Mouse (Mus musculus): ENCODE results near the gene Lhfp. TPM values are rescaled to one million over a fixed set of nuclear protein-coding genes. Genes with fewer than 3 reads are reported as not detected.

Gene Lhfp
- polyA plus RNA-seq, 1 experiment from 2014 or later = 59.4 TPM

DNA sequence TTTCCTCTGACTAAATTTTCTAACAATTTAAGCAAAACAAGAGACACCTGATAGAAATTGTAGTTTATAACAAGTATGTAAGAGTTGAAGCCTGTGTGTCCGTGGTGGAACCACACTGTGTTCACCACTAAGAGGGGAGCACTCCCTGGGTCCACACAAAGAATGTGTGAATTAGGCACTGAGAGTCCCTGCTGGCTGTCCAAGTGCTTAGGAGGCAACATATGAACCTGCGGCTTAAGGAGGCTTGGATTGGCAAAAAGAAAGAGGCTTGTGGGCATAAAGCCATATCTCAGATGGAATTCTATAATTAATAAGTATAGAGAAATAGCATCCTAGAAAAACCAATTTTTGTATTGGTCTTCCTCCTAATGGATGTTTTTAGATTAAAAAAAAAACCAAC lies 104.2 kb downstream of the Lhfp start:
- 61% methylated on average over 2 of the region's 2 CpGs for WGBS

DNA sequence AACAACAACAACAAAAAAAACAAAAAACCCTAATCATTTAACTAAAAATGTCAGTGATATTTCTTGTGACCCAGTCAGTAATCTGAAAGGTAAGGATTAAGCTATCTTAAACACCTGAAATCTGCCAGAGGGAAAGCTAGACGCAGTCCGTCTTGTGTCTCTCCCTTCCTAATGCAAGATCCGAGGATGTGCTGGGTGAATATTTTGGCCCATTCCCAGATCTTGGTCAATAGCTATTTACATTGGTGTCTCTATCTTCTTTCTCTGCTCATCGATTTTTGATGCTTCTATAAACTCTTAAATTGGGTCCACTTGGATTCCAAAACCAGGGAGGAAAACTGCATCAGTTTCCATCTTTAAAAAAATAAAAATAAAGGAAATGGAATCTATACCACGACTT lies 104.6 kb downstream of the Lhfp start:
- H3K27ac ChIP-seq = no peak overlapping the region
- no peak overlapping the region for H3K9ac ChIP-seq
- H3K27me3 ChIP-seq (replicated peaks) = no peaks in the 10 kb centered on the region
- no peaks in the 10 kb centered on the region for H3K4me1 ChIP-seq
- 80% methylated on average over 5 of the region's 5 CpGs for WGBS
- no peak overlapping the region for H3K4me2 ChIP-seq
- H3K4me3 ChIP-seq (replicated peaks) = no peak overlapping the region
- no peaks in the 10 kb centered on the region for H3K36me3 ChIP-seq
- H3K9me3 ChIP-seq = no peaks in the 10 kb centered on the region
- no peak for ATAC-seq (ENCODE audit: insufficient read depth, low FRiP score, low read depth)

More for the DNA sequence above, 104.2 kb downstream of the Lhfp start:
- H3K4me2 ChIP-seq = no peak overlapping the region
- H3K4me3 ChIP-seq (replicated peaks) = no peak overlapping the region
- no peaks in the 10 kb centered on the region for H3K27me3 ChIP-seq (replicated peaks)
- no peaks in the 10 kb centered on the region for H3K4me1 ChIP-seq
- H3K9ac ChIP-seq = no peak overlapping the region
- H3K9me3 ChIP-seq = no peaks in the 10 kb centered on the region
- no peak for ATAC-seq (ENCODE audit: insufficient read depth, low FRiP score, low read depth)
- H3K27ac ChIP-seq = no peak overlapping the region
- no peaks in the 10 kb centered on the region for H3K36me3 ChIP-seq

DNA sequence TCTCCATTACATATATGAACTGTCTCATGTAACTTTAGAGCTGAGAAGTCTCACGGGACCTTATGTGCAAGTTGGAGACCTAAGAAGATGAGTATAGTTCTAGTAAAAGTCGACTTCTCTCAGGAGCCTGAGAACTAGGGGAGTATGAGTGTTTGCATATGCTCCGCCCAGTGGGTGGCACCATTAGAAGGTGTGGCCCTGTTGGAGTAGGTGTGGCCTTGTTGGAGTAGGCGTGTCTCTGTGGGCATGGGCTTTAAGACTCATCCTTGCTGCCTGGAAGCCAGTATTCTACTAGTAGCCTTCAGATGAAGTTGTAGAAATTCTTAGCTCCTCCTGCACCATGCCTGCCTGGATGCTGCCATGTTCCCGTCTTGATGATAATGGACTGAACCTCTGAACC lies 105.7 kb downstream of the Lhfp start:
- Histone ChIP-seq H3K4me3 (replicated peaks) (no peak overlapping the region), H3K27ac (no peak overlapping the region), H3K4me2 (no peak overlapping the region), H3K9ac (no peak overlapping the region), H3K36me3 (no peaks in the 10 kb centered on the region), H3K27me3 (replicated peaks) (no peaks in the 10 kb centered on the region), H3K4me1 (no peaks in the 10 kb centered on the region), H3K9me3 (no peaks in the 10 kb centered on the region)
- no peak for ATAC-seq (ENCODE audit: insufficient read depth, low FRiP score, low read depth)
- WGBS = 85% methylated on average over 5 of the region's 5 CpGs

DNA sequence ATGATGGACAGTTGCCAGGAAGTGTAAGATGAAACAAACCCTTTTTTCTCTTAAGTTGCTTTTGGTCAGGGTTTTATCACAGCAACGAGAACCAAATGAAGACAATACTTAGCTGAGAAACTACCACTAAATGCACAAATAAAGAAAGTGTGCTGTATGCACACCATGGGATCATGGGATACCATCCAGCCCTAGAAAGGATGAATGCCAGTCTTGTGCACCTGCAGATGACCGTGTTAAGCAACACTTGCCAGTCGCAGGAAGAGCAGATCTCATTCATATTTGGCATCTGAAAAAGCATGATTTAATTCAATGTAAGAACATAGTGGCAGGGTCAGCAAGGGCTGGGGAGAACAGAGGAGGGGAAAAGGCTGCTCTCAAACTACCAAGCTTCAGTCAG lies 107.4 kb downstream of the Lhfp start:
- H3K9ac ChIP-seq = no peak overlapping the region
- WGBS = 77% methylated on average over 3 of the region's 3 CpGs
- no peak overlapping the region for H3K27ac ChIP-seq
- H3K4me3 ChIP-seq (replicated peaks) = no peak overlapping the region
- no peaks in the 10 kb centered on the region for H3K27me3 ChIP-seq (replicated peaks)
- no peaks in the 10 kb centered on the region for H3K4me1 ChIP-seq
- no peaks in the 10 kb centered on the region for H3K9me3 ChIP-seq
- no peak overlapping the region for H3K4me2 ChIP-seq
- no peaks in the 10 kb centered on the region for H3K36me3 ChIP-seq
- ATAC-seq (ENCODE audit: insufficient read depth, low FRiP score, low read depth) = no peak

DNA sequence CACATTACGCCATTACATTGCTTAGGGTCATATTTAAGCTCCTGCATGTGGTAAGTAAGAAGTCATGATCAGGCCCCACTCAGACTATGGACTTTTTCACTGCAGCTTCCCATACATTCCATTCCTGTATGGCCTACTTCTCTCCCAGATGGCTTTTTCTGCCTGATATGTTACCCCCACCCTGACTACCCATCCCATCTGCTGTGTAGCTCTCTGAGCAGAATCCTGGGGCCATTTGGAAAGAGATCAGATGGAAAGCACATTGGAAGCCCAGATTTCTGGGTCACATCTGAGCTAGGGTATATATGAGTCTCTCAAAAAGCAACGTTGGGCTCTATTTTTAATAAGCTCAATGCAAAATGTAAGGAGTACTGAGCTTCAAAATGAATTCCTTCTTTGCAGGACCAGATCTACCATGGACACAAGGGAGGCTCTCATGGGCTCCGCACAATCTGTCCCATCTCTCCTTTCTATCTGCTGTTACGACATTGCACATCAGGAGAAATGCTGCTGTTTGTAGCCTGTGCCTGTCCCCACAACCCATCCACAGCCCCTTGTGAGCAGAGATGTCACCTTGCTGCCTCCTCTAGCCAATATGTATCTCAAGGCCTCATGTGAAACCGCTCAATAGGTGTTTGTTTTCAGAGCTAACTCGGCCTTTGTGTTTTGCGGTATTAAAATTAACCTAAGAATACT lies 108.4 kb downstream of the Lhfp start:
- Histone ChIP-seq H3K36me3 (no peaks in the 10 kb centered on the region), H3K4me3 (replicated peaks) (no peak overlapping the region), H3K9ac (no peak overlapping the region), H3K27me3 (replicated peaks) (no peaks in the 10 kb centered on the region), H3K27ac (no peak overlapping the region), H3K9me3 (no peaks in the 10 kb centered on the region), H3K4me1 (no peaks in the 10 kb centered on the region), H3K4me2 (no peak overlapping the region)
- no peak for ATAC-seq (ENCODE audit: insufficient read depth, low FRiP score, low read depth)
- 93% methylated on average over 7 of the region's 7 CpGs for WGBS

DNA sequence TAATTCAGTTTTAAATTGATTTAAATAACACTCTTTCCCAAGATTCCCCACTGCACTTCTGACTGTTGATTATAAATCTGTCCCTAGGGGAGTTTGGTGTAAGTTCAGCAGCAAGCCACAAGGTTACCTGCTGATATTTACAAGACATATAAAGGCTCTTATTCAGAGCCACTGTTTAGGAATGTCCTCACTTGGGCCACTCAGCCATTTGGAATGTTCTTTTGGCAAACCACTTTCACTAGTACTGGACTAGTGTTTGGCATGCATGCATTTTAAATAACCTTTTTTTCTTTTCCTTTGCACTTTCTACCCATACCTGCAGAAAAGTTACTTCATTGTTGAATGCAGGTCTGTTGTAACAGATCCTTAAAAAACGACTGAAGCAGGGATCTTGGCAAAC lies 109.8 kb downstream of the Lhfp start:
- Histone ChIP-seq H3K9me3 (no peaks in the 10 kb centered on the region), H3K4me3 (replicated peaks) (no peak overlapping the region), H3K27me3 (replicated peaks) (no peaks in the 10 kb centered on the region), H3K36me3 (no peaks in the 10 kb centered on the region), H3K9ac (no peak overlapping the region), H3K4me1 (no peaks in the 10 kb centered on the region), H3K27ac (no peak overlapping the region), H3K4me2 (no peak overlapping the region)
- no peak for ATAC-seq (ENCODE audit: insufficient read depth, low FRiP score, low read depth)
- WGBS = 43% methylated on average over 1 of the region's 1 CpGs

DNA sequence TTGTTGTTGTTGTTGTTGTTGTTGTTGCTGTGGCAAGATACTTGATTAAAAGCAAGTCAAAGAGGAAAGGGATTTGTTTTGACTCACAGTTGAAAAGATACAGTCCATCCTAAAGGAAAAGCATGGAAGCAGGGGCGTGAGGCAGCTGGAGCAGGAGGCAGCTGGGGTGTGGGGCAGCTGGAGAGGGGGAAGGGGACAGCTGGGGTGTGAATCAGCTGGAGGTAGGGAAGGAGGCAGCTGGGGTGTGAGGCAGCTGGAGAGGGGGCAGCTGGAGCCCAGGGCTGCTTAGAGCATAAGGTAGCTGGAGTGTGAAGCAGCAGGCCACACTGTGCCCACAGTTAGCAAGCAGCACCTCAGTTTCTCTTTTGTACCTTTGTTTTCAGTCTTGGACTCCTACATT lies 110.3 kb downstream of the Lhfp start:
- ATAC-seq (ENCODE audit: insufficient read depth, low FRiP score, low read depth) = no peak
- Histone ChIP-seq H3K27me3 (replicated peaks) (no peaks in the 10 kb centered on the region), H3K9ac (no peak overlapping the region), H3K4me1 (no peaks in the 10 kb centered on the region), H3K9me3 (no peaks in the 10 kb centered on the region), H3K27ac (no peak overlapping the region), H3K4me2 (no peak overlapping the region), H3K36me3 (no peaks in the 10 kb centered on the region), H3K4me3 (replicated peaks) (no peak overlapping the region)
- WGBS = 90% methylated on average over 1 of the region's 1 CpGs

DNA sequence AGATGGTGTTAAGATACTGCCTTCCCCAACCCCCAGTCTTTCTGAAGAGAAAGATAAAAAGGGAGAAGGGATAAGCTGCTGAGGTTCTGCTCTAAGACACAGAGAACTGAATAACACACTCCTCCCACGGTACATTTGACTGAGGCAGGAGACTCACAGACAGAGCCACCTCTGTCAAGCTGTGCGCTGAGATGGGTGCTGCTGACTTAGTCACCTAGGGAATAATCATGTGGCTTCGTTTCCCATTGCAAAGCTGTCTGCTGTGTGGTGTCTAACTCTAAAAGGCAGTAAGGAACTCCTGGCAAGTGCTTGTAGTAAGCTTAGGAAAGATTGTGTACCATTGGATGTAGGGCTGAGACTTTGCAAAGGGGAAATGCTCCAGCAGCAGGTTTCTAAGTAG lies 120.6 kb downstream of the Lhfp start:
- Histone ChIP-seq H3K4me1 (no peaks in the 10 kb centered on the region), H3K4me2 (no peak overlapping the region), H3K4me3 (replicated peaks) (no peak overlapping the region), H3K9ac (no peak overlapping the region), H3K36me3 (no peaks in the 10 kb centered on the region), H3K27me3 (replicated peaks) (no peaks in the 10 kb centered on the region), H3K27ac (no peak overlapping the region), H3K9me3 (no peaks in the 10 kb centered on the region)
- 80% methylated on average over 3 of the region's 3 CpGs for WGBS
- no peak for ATAC-seq (ENCODE audit: insufficient read depth, low FRiP score, low read depth)

DNA sequence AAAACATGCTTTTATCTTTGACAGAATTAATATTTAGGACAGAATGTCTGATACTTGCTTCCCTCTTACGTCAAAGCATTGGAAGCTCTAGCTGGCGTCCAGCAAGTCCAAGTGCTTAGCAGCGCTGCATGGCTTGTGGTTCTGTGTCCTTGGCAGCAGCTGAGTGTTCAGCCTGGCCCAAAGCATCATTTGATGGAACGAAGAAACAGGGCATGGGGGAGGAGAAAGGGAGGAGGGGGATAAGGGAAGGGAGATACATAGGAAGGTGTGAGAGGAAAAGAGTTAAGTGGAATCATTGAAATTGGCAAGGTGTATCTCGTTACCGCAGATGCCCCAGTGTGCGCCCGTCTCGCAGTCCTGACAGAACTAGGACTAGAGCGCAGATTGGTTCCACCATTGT lies 124.0 kb downstream of the Lhfp start:
- no peak for ATAC-seq (ENCODE audit: insufficient read depth, low FRiP score, low read depth)
- Histone ChIP-seq H3K4me1 (no peaks in the 10 kb centered on the region), H3K9ac (no peak overlapping the region), H3K27ac (0 out of 2 replicates have a peak overlapping the region, but pooled peaks have one; percentile 31), H3K27me3 (replicated peaks) (no peaks in the 10 kb centered on the region), H3K4me3 (replicated peaks) (no peak overlapping the region), H3K4me2 (no peak overlapping the region), H3K9me3 (no peaks in the 10 kb centered on the region), H3K36me3 (no peaks in the 10 kb centered on the region)
- WGBS = 80% methylated on average over 10 of the region's 10 CpGs

DNA sequence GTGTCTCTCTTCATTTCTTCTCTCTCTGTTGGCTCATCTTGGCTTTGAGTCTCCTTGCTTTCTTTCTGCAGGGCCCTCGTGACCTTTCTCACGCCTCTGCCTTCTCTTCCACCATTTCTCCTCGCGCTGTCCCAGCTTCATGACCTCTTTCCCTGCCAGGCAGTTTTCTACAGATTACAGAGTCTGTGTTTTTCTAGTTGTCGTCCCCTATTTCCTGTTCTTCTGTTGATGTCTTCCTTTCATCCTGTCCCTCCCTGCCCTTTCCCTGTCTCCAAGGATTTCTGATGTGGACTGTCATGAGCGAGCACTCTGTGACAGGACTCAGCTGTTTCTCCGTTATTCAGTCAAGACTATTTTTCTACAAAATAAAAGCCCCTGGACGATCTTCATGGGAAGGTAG lies 124.7 kb downstream of the Lhfp start:
- no peak for ATAC-seq (ENCODE audit: insufficient read depth, low FRiP score, low read depth)
- 24% methylated on average over 8 of the region's 8 CpGs for WGBS
- Histone ChIP-seq H3K27me3 (replicated peaks) (no peaks in the 10 kb centered on the region), H3K4me3 (replicated peaks) (no peak overlapping the region), H3K4me2 (no peak overlapping the region), H3K9me3 (no peaks in the 10 kb centered on the region), H3K36me3 (no peaks in the 10 kb centered on the region), H3K4me1 (no peaks in the 10 kb centered on the region), H3K9ac (no peak overlapping the region), H3K27ac (no peak overlapping the region; the same call in 1 of the 2 replicates)

DNA sequence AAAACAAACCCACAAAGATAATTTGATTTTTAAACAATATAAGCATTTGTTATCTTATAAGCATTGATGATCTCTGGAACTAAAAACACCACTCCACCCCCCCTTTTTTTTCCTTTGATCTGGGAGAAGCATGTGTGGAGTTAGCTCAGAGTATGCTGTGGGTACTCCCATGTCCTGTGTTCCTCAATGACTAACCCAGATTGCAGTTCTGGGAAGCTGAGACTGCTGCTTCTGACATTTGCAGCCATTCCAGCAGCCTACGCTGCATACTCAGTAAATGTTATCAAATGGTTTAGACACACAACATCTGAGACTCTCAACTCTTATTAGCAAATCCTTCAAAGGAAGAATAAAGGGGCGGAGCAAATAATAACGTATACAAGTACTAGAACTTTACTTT lies 128.2 kb downstream of the Lhfp start:
- no peaks in the 10 kb centered on the region for H3K27me3 ChIP-seq (replicated peaks)
- no peaks in the 10 kb centered on the region for H3K4me1 ChIP-seq
- H3K9ac ChIP-seq = no peak overlapping the region
- no peak overlapping the region for H3K4me3 ChIP-seq (replicated peaks)
- H3K9me3 ChIP-seq = no peaks in the 10 kb centered on the region
- H3K36me3 ChIP-seq = no peaks in the 10 kb centered on the region
- no peak for ATAC-seq (ENCODE audit: insufficient read depth, low FRiP score, low read depth)
- H3K27ac ChIP-seq = no peak overlapping the region
- H3K4me2 ChIP-seq = no peak overlapping the region
- WGBS = 74% methylated on average over 3 of the region's 3 CpGs

DNA sequence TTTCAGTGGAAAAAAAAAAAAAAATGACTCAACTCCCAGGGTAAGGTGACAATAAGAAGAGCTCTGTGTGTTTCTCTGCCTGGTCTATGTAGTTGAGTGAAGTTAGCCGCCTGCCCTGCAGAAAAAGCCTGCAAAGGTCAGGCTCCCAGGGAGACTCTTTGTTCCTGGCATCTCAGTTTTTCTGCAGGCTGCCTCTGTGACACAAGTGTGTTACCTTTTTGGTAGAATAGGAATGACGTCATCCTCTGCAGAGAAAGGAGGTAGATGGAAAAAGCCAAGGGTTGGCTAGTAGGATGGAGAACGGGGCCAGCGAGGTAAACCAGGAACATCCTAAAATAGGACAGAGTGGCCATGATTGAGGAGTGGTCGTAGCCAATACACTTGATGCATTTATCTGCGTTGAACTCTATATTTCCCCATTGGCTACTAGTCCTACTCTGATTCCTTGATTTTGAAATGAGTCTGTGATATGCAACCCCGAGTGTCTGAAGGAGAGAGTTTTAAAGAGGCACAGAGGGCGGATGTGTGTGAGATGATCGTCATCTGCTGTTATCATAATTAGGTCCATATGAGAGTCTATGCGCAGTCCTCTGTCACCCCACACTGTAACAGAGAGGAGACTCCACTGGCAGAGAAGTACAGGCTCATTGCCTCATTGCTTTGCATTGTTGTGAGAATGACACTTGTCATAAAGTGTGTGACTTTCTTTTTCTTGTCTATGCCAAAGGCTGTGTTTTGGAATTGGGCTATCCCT lies 132.2 kb downstream of the Lhfp start:
- Histone ChIP-seq H3K4me2 (no peak overlapping the region), H3K9ac (no peak overlapping the region), H3K4me3 (replicated peaks) (no peak overlapping the region), H3K4me1 (no peaks in the 10 kb centered on the region), H3K9me3 (no peaks in the 10 kb centered on the region), H3K27ac (no peak overlapping the region), H3K27me3 (replicated peaks) (no peaks in the 10 kb centered on the region), H3K36me3 (no peaks in the 10 kb centered on the region)
- ATAC-seq (ENCODE audit: insufficient read depth, low FRiP score, low read depth) = no peak
- WGBS = 87% methylated on average over 10 of the region's 10 CpGs
